Mouse (Mus musculus) CH12.LX (cell line): ENCODE measurements around the gene Adamtsl1.

ENCODE experiments used
- CHD2 ChIP-seq: IDR thresholded peaks from 2 replicates; pipeline ENCODE4 v1.6.1; 2011; ENCODE audit warnings: low read length, improper control_type of control experiment
- CTCF ChIP-seq, 2 experiments: IDR thresholded peaks in 1 of 2; conservative IDR thresholded peaks in 1 of 2; 2 replicates each; pipeline ENCODE4 v1.5.1; 2011 to 2012; ENCODE audit warnings: low read depth in 2 of 2, low read length in 2 of 2, improper control_type of control experiment in 1 of 2, inconsistent platforms in 1 of 2, mild to moderate bottlenecking in 1 of 2, moderate library complexity in 1 of 2
- KAT2A ChIP-seq: IDR thresholded peaks from 2 replicates; pipeline ENCODE4 v1.6.1; 2012; ENCODE audit warnings: low read length, improper control_type of control experiment, inconsistent platforms; ENCODE audit not compliant: insufficient replicate concordance
- MEF2A ChIP-seq: IDR thresholded peaks from 2 replicates; pipeline ENCODE4 v1.6.1; 2014; ENCODE audit warnings: low read depth, mild to moderate bottlenecking, inconsistent platforms, low read length, improper control_type of control experiment, borderline replicate concordance
- POLR2A ChIP-seq: IDR thresholded peaks from 2 replicates; pipeline ENCODE4 v1.6.1; 2011; ENCODE audit warnings: low read depth, mild to moderate bottlenecking, improper control_type of control experiment, low read length
- UBTF ChIP-seq: IDR thresholded peaks from 2 replicates; pipeline ENCODE4 v1.6.1; 2012; ENCODE audit warnings: low read depth, mild to moderate bottlenecking, inconsistent platforms, low read length, improper control_type of control experiment, moderate library complexity
- ZKSCAN1 ChIP-seq: IDR thresholded peaks from 2 replicates; pipeline ENCODE4 v1.6.1; 2012; ENCODE audit warnings: low read depth, inconsistent platforms, low read length, improper control_type of control experiment, borderline replicate concordance

DNA sequence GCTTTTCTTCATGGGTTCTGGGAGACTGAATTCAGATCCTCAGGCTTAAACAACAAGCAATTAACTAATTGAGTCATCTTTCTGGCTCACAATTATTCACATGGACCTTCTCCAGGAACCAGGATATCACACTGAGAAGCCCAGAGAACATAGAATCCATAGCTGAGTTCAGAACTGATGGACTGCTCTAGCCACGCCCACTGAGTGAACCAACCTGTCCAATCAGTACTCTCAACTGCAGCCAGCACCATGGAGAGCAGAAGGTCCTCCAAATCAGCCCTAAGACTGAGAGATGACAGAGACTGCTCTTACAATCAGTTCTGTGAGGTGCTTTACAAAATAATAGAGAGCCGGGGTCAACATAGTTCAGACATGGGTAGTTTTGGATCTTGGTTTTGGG, 276.3 kb downstream of the Adamtsl1 start:
- TF ChIP-seq ZKSCAN1, result no peak
- TF ChIP-seq POLR2A, result no peak
- no peak for TF ChIP-seq MEF2A
- no peak for TF ChIP-seq UBTF
- no peak for TF ChIP-seq KAT2A
- no peak for TF ChIP-seq CHD2
- TF ChIP-seq CTCF (conservative IDR thresholded peaks at IDR 0.05 in 1 of 2, IDR thresholded peaks at IDR 0.05 in 1 of 2; ENCODE audit: low read depth in 2 of 2, low read length in 2 of 2), result no peak
